Mouse (Mus musculus): Measurements from ENCODE around the gene Ptbp3. TPM values are rescaled to one million over a fixed set of nuclear protein-coding genes. Genes with fewer than 3 reads are reported as not detected.

Ptbp3 gene
- total and polyA plus RNA-seq, 3 experiments, result 135 to 608 (median 358) TPM

DNA sequence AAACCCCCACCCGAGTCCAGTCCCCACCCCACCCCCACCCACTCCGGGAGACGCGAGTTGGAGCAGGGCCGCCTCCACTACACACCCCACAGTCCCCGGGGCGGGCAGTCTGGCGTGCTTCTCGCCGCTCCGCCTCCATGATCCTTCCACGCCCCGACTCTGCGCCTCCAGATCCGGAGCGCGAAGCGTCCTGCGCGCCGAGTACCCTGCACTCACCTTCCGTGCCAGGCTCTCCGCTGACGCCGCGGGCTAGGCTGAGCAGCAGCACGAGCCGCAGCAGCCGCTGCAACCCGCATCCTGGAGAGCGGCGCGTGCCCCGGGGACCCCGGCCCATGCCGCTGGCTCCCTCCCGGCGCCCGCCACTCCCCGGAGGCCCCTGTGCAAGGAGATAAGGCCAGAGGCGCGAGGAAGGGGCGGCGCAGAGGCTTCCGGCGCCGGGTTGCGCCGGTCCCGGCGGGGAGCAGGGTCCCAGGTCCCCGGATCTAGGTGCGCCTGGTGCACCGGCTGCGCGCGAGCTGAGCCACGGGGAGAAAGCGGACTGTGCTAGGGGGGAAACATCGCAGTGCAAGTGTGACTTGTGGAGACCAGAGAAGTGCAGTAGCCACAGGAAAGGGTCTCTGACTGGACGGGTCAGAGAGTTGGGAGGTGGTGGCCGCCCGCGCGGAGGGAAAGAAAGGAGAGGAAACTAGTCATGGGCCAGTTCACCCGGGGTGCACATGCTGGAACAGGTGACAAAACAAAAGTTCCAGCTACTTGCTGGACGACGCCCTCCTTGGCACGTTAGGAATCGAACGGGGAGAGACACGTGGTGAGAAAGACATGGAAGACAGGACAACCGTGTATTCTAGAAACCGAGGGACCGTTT, 110.9 kb downstream of the Ptbp3 start, which contains the start of gene Susd1:
Gene Susd1 (minus strand): TSS at position 644 of the 865 bp plus-strand sequence.
- ATAC-seq (ENCODE audit: extremely low read depth, insufficient number of reproducible peaks, low FRiP score, poor library complexity, severe bottlenecking), result peak; percentile 58
- H3K27me3 ChIP-seq (ENCODE audit: insufficient read depth, low read length), result no peaks in the 10 kb centered on the region
- peaks cover 18% of the 10 kb centered on the region for H3K36me3 ChIP-seq (replicated peaks)
- TF ChIP-seq CTCF (IDR thresholded peaks at IDR 0.05; ENCODE audit: low read depth, low read length) (no peak), POLR2AphosphoS5 (IDR thresholded peaks at IDR 0.05; ENCODE audit: insufficient replicate concordance, low read depth, low read length) (no peak), GATA1 (IDR thresholded peaks at IDR 0.05; ENCODE audit: borderline replicate concordance, low read length) (no peak), GATA2 (IDR thresholded peaks at IDR 0.05; ENCODE audit: borderline replicate concordance, low read depth, low read length) (no peak), TAL1 (conservative IDR thresholded peaks at IDR 0.05; ENCODE audit: low read depth, low read length) (no peak; the same call in 1 of the 2 replicates)
- DNase-seq (ENCODE audit: low spot score), result peak; percentile 86
- peaks cover 72% of the 10 kb centered on the region for H3K4me1 ChIP-seq (ENCODE audit: insufficient read depth, low read depth, low read length)
- peak within 1 kb of the TSS; percentile 74 for H3K4me3 ChIP-seq (ENCODE audit: low read depth, low read length)
- no peaks in the 10 kb centered on the region for H3K9me3 ChIP-seq (replicated peaks)

DNA sequence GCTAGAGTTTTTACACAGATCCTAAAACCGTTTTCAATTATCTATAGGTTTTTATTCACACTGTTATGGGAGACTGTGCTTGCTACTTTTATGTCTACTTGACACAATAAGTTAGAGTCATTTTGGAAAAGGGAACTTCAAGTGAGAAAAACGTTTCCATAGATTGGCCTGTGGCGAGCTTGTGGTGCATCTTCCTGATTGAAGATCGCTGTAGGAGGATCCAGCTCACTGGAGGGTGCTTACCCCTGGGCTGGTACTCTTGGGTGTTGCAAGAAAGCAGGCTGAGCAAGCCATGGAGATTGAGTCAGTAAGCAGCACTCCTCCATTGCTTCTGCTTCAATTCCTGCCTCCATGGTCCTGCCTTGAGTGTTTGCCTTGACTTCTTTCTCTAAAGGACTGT, 113.2 kb downstream of the Ptbp3 start:
- DNase-seq (ENCODE audit: low spot score), result no peak
- Histone ChIP-seq H3K4me1 (ENCODE audit: insufficient read depth, low read depth, low read length) (peaks cover 68% of the 10 kb centered on the region), H3K4me3 (ENCODE audit: low read depth, low read length) (no peak overlapping the region), H3K27me3 (ENCODE audit: insufficient read depth, low read length) (no peaks in the 10 kb centered on the region), H3K36me3 (replicated peaks) (peaks cover 18% of the 10 kb centered on the region), H3K9me3 (replicated peaks) (no peaks in the 10 kb centered on the region)
- ATAC-seq (ENCODE audit: extremely low read depth, insufficient number of reproducible peaks, low FRiP score, poor library complexity, severe bottlenecking), result no peak
- no peak for TF ChIP-seq POLR2AphosphoS5 (IDR thresholded peaks at IDR 0.05; ENCODE audit: insufficient replicate concordance, low read depth, low read length)
- TF ChIP-seq CTCF (IDR thresholded peaks at IDR 0.05; ENCODE audit: low read depth, low read length), result no peak
- TF ChIP-seq GATA2 (IDR thresholded peaks at IDR 0.05; ENCODE audit: borderline replicate concordance, low read depth, low read length), result no peak
- TF ChIP-seq GATA1 (IDR thresholded peaks at IDR 0.05; ENCODE audit: borderline replicate concordance, low read length), result no peak
- no peak for TF ChIP-seq TAL1 (conservative IDR thresholded peaks at IDR 0.05; ENCODE audit: low read depth, low read length)

DNA sequence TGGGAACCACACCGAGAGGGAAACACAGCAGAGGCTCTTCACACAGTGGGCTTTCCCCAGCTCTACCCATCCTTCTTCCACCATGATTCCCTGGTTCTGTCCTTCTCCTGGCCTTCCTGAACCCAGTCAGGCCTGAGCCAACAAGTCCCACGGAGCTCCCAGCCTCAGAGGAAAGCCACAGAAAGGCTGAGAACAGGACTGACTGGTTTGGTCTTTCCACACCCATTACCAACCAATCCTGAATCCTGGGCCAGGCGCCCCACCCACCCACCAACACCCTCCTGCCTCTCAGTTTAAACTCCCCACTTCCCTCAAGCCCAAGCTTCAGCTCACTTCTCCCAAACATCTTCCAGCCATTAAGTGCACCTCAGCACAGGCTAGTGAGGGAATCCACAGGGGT, 115.1 kb downstream of the Ptbp3 start:
- DNase-seq (ENCODE audit: low spot score) (no peak), ATAC-seq (ENCODE audit: extremely low read depth, insufficient number of reproducible peaks, low FRiP score, poor library complexity, severe bottlenecking) (no peak)
- peaks cover 25% of the 10 kb centered on the region for H3K36me3 ChIP-seq (replicated peaks)
- no peaks in the 10 kb centered on the region for H3K27me3 ChIP-seq (ENCODE audit: insufficient read depth, low read length)
- TF ChIP-seq GATA2 (IDR thresholded peaks at IDR 0.05; ENCODE audit: borderline replicate concordance, low read depth, low read length) (no peak), TAL1 (conservative IDR thresholded peaks at IDR 0.05; ENCODE audit: low read depth, low read length) (no peak), CTCF (IDR thresholded peaks at IDR 0.05; ENCODE audit: low read depth, low read length) (no peak), POLR2AphosphoS5 (IDR thresholded peaks at IDR 0.05; ENCODE audit: insufficient replicate concordance, low read depth, low read length) (no peak), GATA1 (IDR thresholded peaks at IDR 0.05; ENCODE audit: borderline replicate concordance, low read length) (no peak)
- no peaks in the 10 kb centered on the region for H3K9me3 ChIP-seq (replicated peaks)
- H3K4me3 ChIP-seq (ENCODE audit: low read depth, low read length), result no peak overlapping the region
- H3K4me1 ChIP-seq (ENCODE audit: insufficient read depth, low read depth, low read length), result peaks cover 50% of the 10 kb centered on the region

DNA sequence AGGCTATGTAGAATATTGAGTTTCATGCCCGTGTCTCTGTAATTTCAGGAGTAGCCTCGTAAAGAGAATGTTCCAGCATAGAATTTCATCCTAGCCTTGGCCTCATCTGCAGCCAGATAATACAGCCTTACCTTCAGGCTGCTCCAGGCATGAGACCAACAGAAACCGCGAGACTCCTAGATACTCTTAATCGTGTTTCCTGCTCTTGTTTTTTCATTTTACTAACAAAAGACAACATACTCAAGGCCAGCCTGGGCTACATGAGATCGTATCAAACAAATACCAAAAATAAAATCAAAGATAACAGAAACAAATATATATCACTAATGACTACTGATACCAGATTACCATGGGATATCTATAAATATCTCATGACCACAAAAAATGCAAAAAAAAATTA, 120.0 kb downstream of the Ptbp3 start:
- no peaks in the 10 kb centered on the region for H3K9me3 ChIP-seq (replicated peaks)
- ATAC-seq (ENCODE audit: extremely low read depth, insufficient number of reproducible peaks, low FRiP score, poor library complexity, severe bottlenecking), result no peak
- H3K4me1 ChIP-seq (ENCODE audit: insufficient read depth, low read depth, low read length), result peaks cover 13% of the 10 kb centered on the region
- no peaks in the 10 kb centered on the region for H3K27me3 ChIP-seq (ENCODE audit: insufficient read depth, low read length)
- TF ChIP-seq TAL1 (conservative IDR thresholded peaks at IDR 0.05; ENCODE audit: low read depth, low read length) (no peak), POLR2AphosphoS5 (IDR thresholded peaks at IDR 0.05; ENCODE audit: insufficient replicate concordance, low read depth, low read length) (no peak), GATA1 (IDR thresholded peaks at IDR 0.05; ENCODE audit: borderline replicate concordance, low read length) (no peak), CTCF (IDR thresholded peaks at IDR 0.05; ENCODE audit: low read depth, low read length) (no peak), GATA2 (IDR thresholded peaks at IDR 0.05; ENCODE audit: borderline replicate concordance, low read depth, low read length) (no peak)
- no peak for DNase-seq (ENCODE audit: low spot score)
- no peak overlapping the region for H3K4me3 ChIP-seq (ENCODE audit: low read depth, low read length)
- peaks cover 39% of the 10 kb centered on the region for H3K36me3 ChIP-seq (replicated peaks)

DNA sequence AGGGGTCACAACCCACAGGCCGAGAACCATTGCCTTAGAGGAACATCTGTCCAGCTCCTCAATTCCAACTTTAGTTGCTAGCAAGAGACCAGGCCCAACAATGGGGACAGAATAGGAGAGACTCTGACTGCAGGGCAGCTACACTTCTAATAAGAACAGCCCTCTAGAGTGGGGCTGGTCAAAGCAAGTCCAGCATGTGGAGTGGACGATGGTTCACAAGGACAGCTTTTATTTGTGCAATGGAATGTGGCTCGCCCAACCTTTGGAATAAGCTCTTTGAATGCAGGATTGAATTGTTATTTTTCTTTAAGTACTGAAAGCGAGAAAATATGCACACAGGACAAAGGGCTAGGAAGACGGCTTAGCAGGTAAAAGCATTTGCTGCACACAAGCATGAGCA, 122.7 kb downstream of the Ptbp3 start:
- Histone ChIP-seq H3K36me3 (replicated peaks) (peaks cover 55% of the 10 kb centered on the region), H3K4me3 (ENCODE audit: low read depth, low read length) (no peak overlapping the region), H3K4me1 (ENCODE audit: insufficient read depth, low read depth, low read length) (peaks cover 7% of the 10 kb centered on the region; the same call in 1 of the 2 replicates), H3K9me3 (replicated peaks) (no peaks in the 10 kb centered on the region), H3K27me3 (ENCODE audit: insufficient read depth, low read length) (no peaks in the 10 kb centered on the region)
- DNase-seq (ENCODE audit: low spot score) (no peak), ATAC-seq (ENCODE audit: extremely low read depth, insufficient number of reproducible peaks, low FRiP score, poor library complexity, severe bottlenecking) (no peak)
- TF ChIP-seq TAL1 (conservative IDR thresholded peaks at IDR 0.05; ENCODE audit: low read depth, low read length), result no peak
- TF ChIP-seq POLR2AphosphoS5 (IDR thresholded peaks at IDR 0.05; ENCODE audit: insufficient replicate concordance, low read depth, low read length), result no peak
- TF ChIP-seq GATA1 (IDR thresholded peaks at IDR 0.05; ENCODE audit: borderline replicate concordance, low read length), result no peak
- TF ChIP-seq CTCF (IDR thresholded peaks at IDR 0.05; ENCODE audit: low read depth, low read length), result no peak
- no peak for TF ChIP-seq GATA2 (IDR thresholded peaks at IDR 0.05; ENCODE audit: borderline replicate concordance, low read depth, low read length)

DNA sequence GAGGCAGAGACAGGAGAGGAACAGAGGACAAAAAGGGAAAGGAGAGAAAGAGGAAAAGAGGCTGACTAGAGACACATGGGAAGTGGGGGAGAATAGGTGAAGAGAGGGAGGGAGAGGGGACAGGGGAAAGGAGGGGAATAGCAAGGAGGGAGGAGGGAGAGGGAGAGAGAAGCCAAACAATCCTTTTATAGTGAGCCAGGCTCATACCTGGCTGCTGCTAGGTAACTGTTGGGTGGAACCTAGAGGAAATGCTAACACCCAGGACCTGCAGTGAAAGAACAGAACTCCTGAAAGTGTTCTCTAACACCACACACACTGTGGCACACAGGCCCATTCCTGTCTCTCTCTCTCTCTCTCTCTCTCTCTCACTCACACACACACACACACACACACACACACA, 126.4 kb downstream of the Ptbp3 start:
- ATAC-seq (ENCODE audit: extremely low read depth, insufficient number of reproducible peaks, low FRiP score, poor library complexity, severe bottlenecking) (no peak), DNase-seq (ENCODE audit: low spot score) (no peak)
- Histone ChIP-seq H3K9me3 (replicated peaks) (no peaks in the 10 kb centered on the region), H3K4me1 (ENCODE audit: insufficient read depth, low read depth, low read length) (peaks cover 2% of the 10 kb centered on the region; the same call in 1 of the 2 replicates), H3K27me3 (ENCODE audit: insufficient read depth, low read length) (no peaks in the 10 kb centered on the region), H3K36me3 (replicated peaks) (peaks cover 63% of the 10 kb centered on the region), H3K4me3 (ENCODE audit: low read depth, low read length) (no peak overlapping the region)
- TF ChIP-seq POLR2AphosphoS5 (IDR thresholded peaks at IDR 0.05; ENCODE audit: insufficient replicate concordance, low read depth, low read length), result no peak
- TF ChIP-seq GATA1 (IDR thresholded peaks at IDR 0.05; ENCODE audit: borderline replicate concordance, low read length), result no peak
- no peak for TF ChIP-seq GATA2 (IDR thresholded peaks at IDR 0.05; ENCODE audit: borderline replicate concordance, low read depth, low read length)
- no peak for TF ChIP-seq CTCF (IDR thresholded peaks at IDR 0.05; ENCODE audit: low read depth, low read length)
- TF ChIP-seq TAL1 (conservative IDR thresholded peaks at IDR 0.05; ENCODE audit: low read depth, low read length), result no peak

Data from G1E (cell line).